Mouse (Mus musculus): Measurements from ENCODE around the gene Bscl2.

Gene Bscl2

GRCm38 (mm10) chr19:8837251-8837791 lies at the start of gene Bscl2:
Bscl2 (plus strand) TSS chr19:8837467.
- no peak for DNase-seq (ENCODE audit: low read depth, low spot score)

- DNase-seq (ENCODE audit: low read depth, low spot score): no peak
Observed at GRCm38 (mm10) chr19:8788521-8788920, 48.7 kb upstream of the Bscl2 start.

- no peak for DNase-seq (ENCODE audit: low read depth, low spot score)
Observed at GRCm38 (mm10) chr19:8789171-8789570, 48.1 kb upstream of the Bscl2 start.

- no peak for DNase-seq (ENCODE audit: low read depth, low spot score)
Observed at GRCm38 (mm10) chr19:8790171-8790570, 47.1 kb upstream of the Bscl2 start.

GRCm38 (mm10) chr19:8798264-8798946 lies 38.9 kb upstream of the Bscl2 start, which contains the start of gene Polr2g:
Polr2g (minus strand) TSS chr19:8798577.
- DNase-seq (ENCODE audit: low read depth, low spot score): peak; percentile 87

- no peak for DNase-seq (ENCODE audit: low read depth, low spot score)
Observed at GRCm38 (mm10) chr19:8798947-8799315, 38.3 kb upstream of the Bscl2 start.

GRCm38 (mm10) chr19:8802130-8802821 lies 35.0 kb upstream of the Bscl2 start, which contains the start of gene Zbtb3:
Zbtb3 (plus strand) TSS chr19:8802555.
- peak; percentile 93 for DNase-seq (ENCODE audit: low read depth, low spot score)

GRCm38 (mm10) chr19:8803204-8803780 lies 34.0 kb upstream of the Bscl2 start:
- no peak for DNase-seq (ENCODE audit: low read depth, low spot score)

- no peak for DNase-seq (ENCODE audit: low read depth, low spot score)
Observed at GRCm38 (mm10) chr19:8803879-8804660, 33.2 kb upstream of the Bscl2 start.

GRCm38 (mm10) chr19:8806810-8807209 lies 30.5 kb upstream of the Bscl2 start:
- no peak for DNase-seq (ENCODE audit: low read depth, low spot score)

GRCm38 (mm10) chr19:8815812-8816211 lies 21.5 kb upstream of the Bscl2 start:
- no peak for DNase-seq (ENCODE audit: low read depth, low spot score)

GRCm38 (mm10) chr19:8817001-8817400 lies 20.3 kb upstream of the Bscl2 start:
- no peak for DNase-seq (ENCODE audit: low read depth, low spot score)

GRCm38 (mm10) chr19:8818301-8818798 lies 18.9 kb upstream of the Bscl2 start:
- DNase-seq (ENCODE audit: low read depth, low spot score): no peak

GRCm38 (mm10) chr19:8818801-8819595 lies 18.3 kb upstream of the Bscl2 start, which contains the start of gene Ttc9c:
Ttc9c (minus strand) TSS chr19:8819333.
- DNase-seq (ENCODE audit: low read depth, low spot score): peak; percentile 96

- peak; percentile 96 for DNase-seq (ENCODE audit: low read depth, low spot score)
Observed at GRCm38 (mm10) chr19:8819596-8820423, 17.5 kb upstream of the Bscl2 start, which contains the start of gene Hnrnpul2. Hnrnpul2 (plus strand) TSS chr19:8820010.

GRCm38 (mm10) chr19:8820424-8820956 lies 16.8 kb upstream of the Bscl2 start:
- no peak for DNase-seq (ENCODE audit: low read depth, low spot score)

GRCm38 (mm10) chr19:8821146-8821545 lies 16.1 kb upstream of the Bscl2 start:
- DNase-seq (ENCODE audit: low read depth, low spot score): no peak

GRCm38 (mm10) chr19:8822696-8823095 lies 14.6 kb upstream of the Bscl2 start:
- no peak for DNase-seq (ENCODE audit: low read depth, low spot score)

GRCm38 (mm10) chr19:8829660-8830059 lies 7.6 kb upstream of the Bscl2 start, which contains the start of gene AC129217.1:
AC129217.1 (plus strand) TSS chr19:8829773.
- no peak for DNase-seq (ENCODE audit: low read depth, low spot score)
